Mouse (Mus musculus): Measurements from ENCODE around the gene Slc45a3. TPM values are rescaled to one million over a fixed set of nuclear protein-coding genes. Genes with fewer than 3 reads are reported as not detected.

Gene Slc45a3
- total RNA-seq, 2 experiments from 2014 or later = 0.91 to 1.3 TPM

DNA sequence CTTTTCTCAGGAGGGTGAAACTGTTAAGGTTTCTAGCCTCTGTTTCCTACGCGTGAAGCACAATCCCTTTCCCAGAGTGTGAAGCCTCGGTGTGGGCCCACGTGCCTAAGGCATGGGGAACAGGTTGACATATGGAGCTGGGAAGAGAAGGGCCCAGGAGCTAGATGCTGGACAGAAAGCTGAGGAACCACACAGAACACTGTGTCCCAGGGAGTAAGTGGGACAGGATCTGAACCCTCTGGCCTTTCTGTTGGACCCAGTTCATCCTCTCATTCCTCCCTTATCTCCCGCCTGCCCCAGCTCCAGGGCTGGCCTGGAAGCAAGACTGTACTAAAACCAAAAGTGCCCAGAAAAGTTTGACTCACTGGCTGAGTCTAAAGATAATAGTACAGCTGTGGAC, 1.3 kb downstream of the Slc45a3 start:
- no peak for DNase-seq
- intact Hi-C loops (cut with DNase I) = no loop called here

DNA sequence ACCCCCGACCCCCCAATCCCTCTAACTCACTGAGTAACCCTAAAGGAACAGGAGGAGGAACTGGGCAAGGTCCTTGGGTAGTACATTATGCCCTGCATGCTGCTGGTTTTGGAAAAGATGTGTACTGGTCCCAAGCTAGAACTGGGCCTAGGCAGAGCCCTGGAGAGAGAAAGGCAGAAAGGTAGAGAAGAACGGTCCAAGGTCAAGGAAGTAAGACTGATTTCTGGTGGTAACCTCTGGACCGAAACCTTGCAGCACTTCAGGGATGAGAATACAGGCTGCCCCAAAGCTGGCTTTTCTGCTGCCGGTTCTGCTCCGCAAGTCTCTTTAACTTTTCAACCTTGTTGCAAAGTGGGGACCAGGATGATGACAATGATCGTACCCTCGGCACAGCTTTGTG, 1.8 kb downstream of the Slc45a3 start:
- intact Hi-C loops (cut with DNase I) = no loop called here
- no peak for DNase-seq

DNA sequence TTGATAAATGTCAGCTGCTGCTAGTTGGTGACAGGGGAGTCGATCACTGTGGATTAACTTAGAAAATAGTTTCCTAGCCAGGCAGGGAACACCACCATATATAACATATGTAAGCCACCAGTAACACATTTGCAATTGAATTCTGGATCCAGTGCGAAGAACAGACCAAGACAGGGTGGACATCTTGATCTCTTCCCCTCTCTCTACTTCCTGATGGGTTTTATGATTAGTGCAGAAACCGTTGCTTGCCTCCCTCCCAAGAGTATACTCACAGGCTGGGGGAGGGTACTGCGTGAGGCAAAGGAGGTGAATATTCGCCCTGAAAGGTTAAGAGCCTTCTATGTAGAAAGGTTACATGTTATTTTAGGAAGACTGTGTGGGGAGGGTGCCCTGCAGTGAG, 3.1 kb downstream of the Slc45a3 start:
- DNase-seq = no peak
- intact Hi-C loops (cut with DNase I) = no loop called here

DNA sequence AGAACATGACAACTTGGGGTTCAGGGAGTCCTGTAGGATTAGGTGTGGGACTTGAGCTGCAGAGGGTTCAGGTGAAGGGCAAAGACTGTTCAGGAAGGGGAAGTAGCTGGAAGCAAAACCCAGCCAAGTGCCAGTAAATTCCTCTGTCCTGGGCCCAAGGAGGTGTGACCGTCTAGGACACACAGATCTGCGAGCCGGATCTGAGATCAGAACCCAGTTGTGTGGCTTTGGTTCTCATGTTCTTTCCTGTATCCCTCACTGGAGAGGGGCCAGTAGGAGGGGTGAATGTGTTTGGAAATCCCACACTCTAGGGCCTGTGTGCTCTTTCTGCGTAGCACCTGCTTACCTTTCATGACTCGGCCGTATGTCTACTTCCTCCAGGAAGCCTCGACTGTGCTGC, 4.6 kb downstream of the Slc45a3 start:
- intact Hi-C loops (cut with DNase I) = no loop called here
- DNase-seq = no peak

DNA sequence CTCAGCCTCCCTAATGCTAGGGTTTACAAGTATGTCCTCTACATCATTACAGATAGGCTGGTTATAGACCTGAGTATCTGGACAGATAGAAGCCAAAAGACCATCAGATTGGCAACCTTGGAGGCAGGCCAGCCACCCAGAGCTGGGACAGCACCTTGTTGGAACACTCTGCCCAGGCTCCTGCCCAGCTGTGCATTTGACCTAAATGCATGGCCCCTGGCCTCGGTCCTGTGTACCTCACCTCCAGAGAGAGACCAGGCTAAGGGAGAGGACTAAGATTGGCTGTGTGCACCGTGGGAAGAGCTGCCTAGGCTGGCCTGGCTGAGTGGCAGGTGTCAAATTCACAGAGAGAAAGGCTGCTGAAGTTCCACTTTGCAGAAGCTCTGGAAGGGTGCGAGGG, 5.8 kb downstream of the Slc45a3 start:
- no peak for DNase-seq
- intact Hi-C loops (cut with DNase I) = no loop called here

- intact Hi-C loops (cut with DNase I) = no loop called here
- DNase-seq = no peak
Observed at GRCm38 (mm10) chr1:131968983-131969382, 6.2 kb downstream of the Slc45a3 start.

DNA sequence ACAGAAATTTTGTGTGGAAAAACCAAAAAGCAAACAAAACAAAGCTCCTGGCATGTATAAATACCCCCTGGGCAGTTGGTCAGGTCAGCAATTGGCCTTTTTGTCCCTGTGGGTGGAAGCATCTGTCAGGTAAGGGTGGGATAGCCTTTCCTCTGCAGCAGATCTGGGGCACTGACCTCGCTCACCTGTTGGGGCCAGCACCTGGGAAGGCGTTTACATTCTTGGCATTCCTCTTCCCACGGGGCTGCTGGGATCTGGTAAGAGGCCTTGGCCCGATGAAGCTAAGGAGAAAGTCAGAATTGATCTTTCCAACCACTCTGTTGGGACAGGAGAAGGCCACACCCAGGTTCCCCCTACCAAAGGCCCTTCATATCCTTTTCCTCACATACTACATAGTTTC, 7.1 kb downstream of the Slc45a3 start:
- intact Hi-C loops (cut with DNase I) = no loop called here
- no peak for DNase-seq

- intact Hi-C loops (cut with DNase I) = no loop called here
- DNase-seq = no peak
Observed at GRCm38 (mm10) chr1:131970322-131970660, 7.5 kb downstream of the Slc45a3 start.

- intact Hi-C loops (cut with DNase I) = no loop called here
- no peak for DNase-seq
Observed at GRCm38 (mm10) chr1:131970661-131971520, 8.1 kb downstream of the Slc45a3 start.

DNA sequence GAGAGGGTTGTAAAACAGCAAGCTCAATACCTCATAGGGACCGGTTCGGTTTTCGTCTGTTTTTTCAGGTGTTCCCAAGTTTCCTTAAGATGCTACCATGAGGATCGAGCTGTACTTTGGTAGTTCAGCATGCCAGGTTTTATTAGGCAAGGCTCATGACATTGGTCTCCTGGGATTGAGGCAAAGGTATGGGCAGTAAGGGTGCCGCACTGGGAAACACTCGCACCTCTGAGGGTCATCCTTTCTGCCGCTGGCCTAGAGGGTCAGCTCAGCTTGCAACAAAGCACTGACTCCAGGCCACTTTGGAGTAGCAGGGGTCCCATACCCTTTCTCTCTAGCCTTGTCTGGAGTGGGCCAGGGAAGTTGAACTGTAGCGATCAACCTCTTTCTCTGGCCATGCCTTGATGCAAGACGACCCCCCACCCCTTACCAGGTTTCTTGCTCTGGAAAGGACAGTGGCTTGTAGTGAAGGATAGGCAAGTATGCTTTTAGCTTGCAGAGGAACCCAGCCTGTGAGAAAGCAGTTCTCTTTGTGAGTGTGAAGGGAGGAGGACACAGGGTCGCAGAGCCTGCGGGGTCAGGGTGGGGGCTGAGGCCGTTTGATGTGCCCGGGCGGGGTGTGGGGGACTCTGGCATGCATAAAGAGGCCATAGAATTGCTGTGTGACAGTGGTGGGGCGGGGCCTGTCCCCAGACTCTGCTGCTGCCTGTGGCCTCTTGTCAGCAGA, 9.2 kb downstream of the Slc45a3 start:
- DNase-seq = no peak
- intact Hi-C loops (cut with DNase I) = no loop called here

DNA sequence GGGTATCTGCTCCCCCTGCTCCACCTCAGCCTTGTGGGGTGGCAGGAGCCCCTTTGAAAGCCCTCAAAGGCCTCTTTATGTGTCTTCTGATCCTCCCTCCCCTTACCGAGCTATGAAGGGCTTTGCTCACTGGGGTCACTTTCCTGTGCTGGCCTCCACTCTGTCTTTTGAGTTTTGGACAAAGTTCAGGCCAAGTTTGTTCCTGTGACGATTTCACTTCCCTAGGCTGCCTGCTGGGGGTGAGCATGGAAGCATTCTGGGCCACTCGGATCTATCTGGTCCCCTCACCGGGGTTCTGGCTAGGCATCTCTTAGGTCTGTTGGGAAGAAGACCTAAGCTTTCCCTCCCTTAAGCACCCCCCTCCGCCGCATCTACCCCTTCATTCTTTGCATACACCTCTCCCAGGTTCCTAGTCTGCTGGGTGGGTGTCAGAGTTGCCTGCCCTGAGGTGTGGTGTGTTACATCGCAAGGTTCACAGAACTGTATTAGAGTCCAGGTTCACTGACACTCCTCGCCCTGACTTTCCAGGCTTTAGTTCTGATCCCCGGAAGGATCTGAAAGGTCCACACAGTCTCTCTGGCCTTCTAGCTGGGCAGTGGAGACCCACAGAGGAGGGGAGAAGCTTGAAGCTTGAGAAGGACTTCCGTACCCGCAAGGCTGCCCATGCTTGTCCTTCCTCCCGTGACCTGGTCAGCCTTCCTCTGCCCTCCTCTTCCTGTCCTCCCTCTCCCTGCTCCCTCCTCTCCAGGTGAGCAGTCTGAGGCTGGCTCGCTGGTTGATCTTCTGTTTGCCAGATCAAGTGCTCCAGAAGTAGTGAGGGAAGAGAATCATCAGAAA, 9.9 kb downstream of the Slc45a3 start:
- DNase-seq = no peak
- intact Hi-C loops (cut with DNase I) = no loop called here

GRCm38 (mm10) chr1:131973991-131974390, 11.2 kb downstream of the Slc45a3 start:
- DNase-seq = no peak
- intact Hi-C loops (cut with DNase I) = no loop called here

DNA sequence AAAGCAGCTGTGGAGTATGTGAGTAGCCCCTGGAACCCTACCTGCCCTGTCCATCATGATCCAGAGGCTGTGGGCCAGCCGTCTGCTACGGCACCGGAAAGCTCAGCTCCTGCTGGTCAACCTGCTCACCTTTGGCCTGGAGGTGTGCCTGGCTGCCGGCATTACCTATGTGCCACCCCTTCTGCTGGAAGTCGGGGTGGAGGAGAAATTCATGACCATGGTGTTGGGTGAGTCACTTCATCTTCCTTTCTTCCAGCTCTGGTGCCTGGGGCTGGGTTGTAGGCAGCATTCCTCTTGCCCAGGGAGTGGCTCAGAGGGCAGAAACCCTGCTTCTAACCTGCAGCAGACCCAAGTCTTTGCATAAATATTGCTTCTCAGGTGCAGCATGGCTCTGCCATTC, 14.1 kb downstream of the Slc45a3 start:
- DNase-seq = no peak
- intact Hi-C loops (cut with DNase I) = no loop called here

DNA sequence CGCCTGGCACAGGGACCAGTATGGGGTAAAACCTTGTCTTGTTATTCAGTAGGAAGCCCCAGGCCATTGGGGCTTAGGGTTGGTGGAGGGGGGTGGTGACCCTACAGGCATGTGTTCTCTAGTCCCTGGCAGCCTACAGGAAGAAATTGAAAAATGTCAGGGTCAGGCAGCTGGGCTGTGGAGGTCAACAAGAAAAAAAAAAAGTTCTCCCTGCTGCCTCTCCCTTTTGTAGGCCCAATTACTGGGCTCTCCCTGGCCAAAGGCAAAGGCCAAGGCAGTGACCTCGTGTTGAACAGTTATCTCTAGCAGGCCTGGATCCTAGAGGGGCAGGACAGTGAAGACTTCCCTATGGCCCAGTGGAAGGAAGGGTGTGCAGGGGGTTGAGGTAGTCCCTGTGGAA, 17.7 kb downstream of the Slc45a3 start:
- DNase-seq = no peak
- intact Hi-C loops (cut with DNase I) = loop anchor here (5.0 to 10.0 kb wide), 2 partner anchors 132 to 374 kb away; no protein-coding TSS in a partner anchor

DNA sequence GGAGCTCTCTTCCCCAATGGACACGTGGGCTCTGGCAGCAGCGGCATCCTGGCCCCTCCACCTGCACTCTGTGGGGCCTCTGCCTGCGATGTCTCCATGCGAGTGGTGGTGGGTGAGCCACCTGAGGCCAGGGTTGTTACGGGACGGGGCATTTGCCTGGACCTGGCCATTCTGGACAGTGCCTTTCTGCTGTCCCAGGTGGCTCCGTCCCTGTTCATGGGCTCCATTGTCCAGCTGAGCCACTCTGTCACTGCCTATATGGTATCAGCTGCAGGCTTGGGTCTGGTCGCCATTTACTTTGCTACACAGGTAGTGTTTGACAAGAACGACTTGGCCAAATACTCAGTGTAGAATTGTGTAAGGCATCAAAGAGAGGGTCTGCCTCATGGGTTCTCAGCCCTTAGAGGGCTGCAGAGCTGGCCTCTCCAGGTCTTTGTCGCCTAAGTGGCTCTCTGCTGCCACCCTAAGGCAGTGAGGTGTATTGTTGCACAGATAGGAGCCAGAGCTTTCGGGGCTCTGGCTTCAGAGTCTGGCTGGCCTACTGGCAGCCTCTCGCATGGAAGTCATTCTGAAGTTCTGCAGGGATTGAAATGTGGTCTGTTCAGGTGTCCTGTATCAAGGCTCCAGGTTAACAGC, 18.7 kb downstream of the Slc45a3 start:
- DNase-seq = peak; percentile 80
- intact Hi-C loops (cut with DNase I) = loop anchor here (5.0 to 10.0 kb wide), 2 partner anchors 131 to 373 kb away; no protein-coding TSS in a partner anchor

DNA sequence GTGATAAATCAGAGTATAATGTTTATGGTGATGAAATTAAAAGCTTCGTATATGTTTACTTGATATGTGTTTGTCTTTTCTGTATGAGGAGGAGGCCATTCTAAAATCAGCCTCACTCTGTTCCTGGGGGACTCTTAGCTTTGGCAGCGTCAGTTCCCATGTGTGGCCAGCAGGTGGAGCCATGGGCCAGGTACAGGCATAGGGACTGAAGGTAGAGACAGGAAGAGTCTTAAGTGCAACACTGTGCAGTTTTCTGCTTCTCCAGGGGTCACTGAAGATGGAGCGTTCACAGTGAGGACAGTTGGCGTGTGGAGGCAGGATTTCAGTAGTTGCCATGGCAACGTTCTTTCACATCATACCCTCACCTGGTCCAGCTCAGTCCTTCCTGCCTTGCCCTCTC, 20.1 kb downstream of the Slc45a3 start:
- intact Hi-C loops (cut with DNase I) = loop anchor here (5.0 to 10.0 kb wide), 2 partner anchors 129 to 372 kb away; no protein-coding TSS in a partner anchor
- peak; percentile 73 for DNase-seq

DNA sequence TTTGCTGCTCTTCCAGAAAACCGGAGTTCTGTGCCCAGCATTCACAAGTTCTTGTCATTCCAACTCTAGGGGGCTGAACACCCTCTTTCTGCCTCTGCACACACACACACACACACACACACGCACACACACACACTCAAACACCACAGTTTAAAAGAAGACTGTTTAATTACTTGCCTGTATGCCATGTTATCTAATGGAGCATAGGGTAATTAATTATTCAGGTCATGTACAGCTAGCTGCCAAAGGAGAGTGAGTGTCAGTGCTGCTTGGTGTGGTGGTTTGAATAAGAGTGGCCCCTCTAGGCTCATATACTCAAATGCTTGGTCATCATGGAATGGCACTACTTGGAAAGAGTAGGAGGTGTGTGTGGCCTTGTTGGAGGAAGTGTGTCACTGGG, 21.0 kb downstream of the Slc45a3 start:
- DNase-seq = no peak
- intact Hi-C loops (cut with DNase I) = loop anchor here (5.0 to 10.0 kb wide), 2 partner anchors 128 to 371 kb away; no protein-coding TSS in a partner anchor

GRCm38 (mm10) chr1:131987432-131987831, 24.7 kb downstream of the Slc45a3 start:
- no peak for DNase-seq
- intact Hi-C loops (cut with DNase I) = loop anchor here (10.0 kb wide), 1 partner anchor 367 kb away; no protein-coding TSS in a partner anchor

DNA sequence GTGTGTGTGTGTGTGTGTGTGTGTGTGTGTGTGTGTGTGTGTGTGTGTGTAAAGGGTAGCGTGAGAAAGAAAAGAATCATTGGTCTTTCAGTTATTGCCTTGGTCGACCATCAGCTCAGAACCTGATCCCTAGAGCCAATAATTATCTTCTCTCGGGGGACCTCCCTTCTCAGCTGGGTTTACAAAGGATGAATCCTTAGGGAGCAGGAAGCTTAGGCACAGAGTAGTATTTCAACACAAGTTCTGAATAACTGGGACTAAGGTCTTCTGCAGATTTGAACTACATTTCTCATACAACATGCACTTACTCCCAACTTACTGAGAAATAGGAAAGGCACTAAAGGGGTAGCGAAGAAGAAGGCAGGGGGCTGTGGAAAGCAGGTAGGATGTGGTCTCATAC, 26.7 kb downstream of the Slc45a3 start:
- no peak for DNase-seq

DNA sequence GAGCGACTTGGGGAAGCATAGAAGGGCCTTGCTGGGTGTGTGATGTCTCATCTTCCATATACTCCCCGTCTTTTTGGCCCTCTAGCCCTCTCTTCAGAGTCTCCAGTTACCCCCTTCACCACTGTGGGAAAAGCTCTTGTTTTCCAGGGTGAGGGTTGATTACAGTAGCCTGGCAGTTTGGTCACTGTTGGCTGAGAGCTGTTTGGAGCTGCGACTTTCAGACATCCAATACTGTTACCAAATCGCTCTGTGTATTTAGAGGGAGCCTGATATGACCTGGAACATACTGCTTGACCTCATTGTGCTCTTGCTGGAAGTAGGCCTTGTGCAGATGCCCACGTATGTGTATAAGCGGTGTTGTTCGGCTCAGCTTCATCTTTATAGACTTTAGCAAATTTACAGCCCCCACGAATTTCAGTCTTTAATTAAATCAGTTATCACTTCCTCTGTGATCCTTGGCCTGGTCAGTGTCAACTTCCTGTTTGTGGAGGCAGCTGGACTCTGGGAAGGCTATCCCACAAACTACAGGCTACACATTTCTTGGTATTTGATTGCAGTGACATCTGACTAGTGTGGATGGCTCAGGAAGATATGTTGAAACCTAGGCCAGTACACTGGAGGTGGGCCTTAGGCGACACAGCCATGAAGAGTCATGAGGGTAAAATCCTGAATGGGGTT, 27.5 kb downstream of the Slc45a3 start:
- no peak for DNase-seq
- intact Hi-C loops (cut with DNase I) = no loop called here

More for the DNA sequence above, 26.7 kb downstream of the Slc45a3 start:
- intact Hi-C loops (cut with DNase I) = loop anchor here (10.0 kb wide), 1 partner anchor 365 kb away; no protein-coding TSS in a partner anchor

Data from left cerebral cortex, postnatal 4 days (tissue).